Mouse (Mus musculus) lung, embryonic 14.5 days (tissue): ENCODE measurements around the gene Gm10477. TPM values are rescaled to one million over a fixed set of nuclear protein-coding genes. Genes with fewer than 3 reads are reported as not detected.

Experiments
- ATAC-seq: fragments of 200-750 bp; cut with Nextera tagmentation; 2 replicates; pipeline ENCODE4 v1.8.0; 2017; ENCODE audit warnings: mild to moderate bottlenecking, moderate TSS enrichment, moderate library complexity; ENCODE audit not compliant: insufficient read depth
- DNase-seq: peaks from one replicate; pipeline ENCODE4 v3.0.0-alpha.2; 2015
- H3K27ac ChIP-seq: fragments of 300-500 bp; sonication (generic); 2 replicates; pipeline ENCODE4 v1.5.1; 2014; ENCODE audit warnings: low read depth, mild to moderate bottlenecking, moderate library complexity
- H3K27me3 ChIP-seq: fragments of 300-500 bp; sonication (generic); 2 replicates; pipeline ENCODE4 v1.6.1; 2014; ENCODE audit warnings: low read length, control low read depth; ENCODE audit not compliant: insufficient read depth
- H3K36me3 ChIP-seq: fragments of 300-500 bp; sonication (generic); 2 replicates; pipeline ENCODE4 v1.6.1; 2014; ENCODE audit warnings: control low read depth; ENCODE audit not compliant: insufficient read depth
- H3K4me1 ChIP-seq: fragments of 300-500 bp; sonication (generic); 2 replicates; pipeline ENCODE4 v1.6.1; 2014; ENCODE audit warnings: antibody characterized with exemption, control low read depth; ENCODE audit not compliant: insufficient read depth
- H3K4me2 ChIP-seq: fragments of 300-500 bp; sonication (generic); 2 replicates; pipeline ENCODE4 v1.6.1; 2014; ENCODE audit warnings: mild to moderate bottlenecking
- H3K4me3 ChIP-seq: fragments of 300-500 bp; sonication (generic); 2 replicates; pipeline ENCODE4 v1.5.1; 2014; ENCODE audit warnings: low read depth, low read length
- H3K9ac ChIP-seq: fragments of 300-500 bp; sonication (generic); 2 replicates; pipeline ENCODE4 v1.6.1; 2014
- H3K9me3 ChIP-seq: fragments of 300-500 bp; sonication (generic); 2 replicates; pipeline ENCODE4 v1.6.1; 2016; ENCODE audit warnings: low read depth, low read length, control low read depth
- CTCF ChIP-seq: IDR thresholded peaks from 2 replicates; pipeline ENCODE4 v1.5.1; 2016; ENCODE audit warnings: antibody characterized with exemption, low read depth
- WGBS: fragments of 180-500 bp; shearing (Covaris S2); extraction: QIAGEN DNeasy Blood & Tissue Kit; methylation state at CpG from one replicate; pipeline ENCODE4 v1.1.7; 2014; 5-methylcytosine and 5-hydroxymethylcytosine counted together
- polyA plus RNA-seq: library from polyadenylated mRNA; unstranded; fragments of >200 nt; fragmentation: Nextera tagmentation; extraction: Ambion mirVana; gene quantifications from 2 replicates; pipeline ENCODE4 v1.2.1, GENCODE M21; 2014

The Gm10477 gene
- polyA plus RNA-seq, 1 experiment from 2014 or later, result not detected

GRCm38 (mm10) chrX:56553584-56553983 is 29.0 kb downstream of the Gm10477 start:
- Histone ChIP-seq H3K9me3 (no peaks in the 10 kb centered on the region), H3K4me1 (no peaks in the 10 kb centered on the region), H3K4me2 (no peak overlapping the region), H3K9ac (no peak overlapping the region), H3K4me3 (no peak overlapping the region), H3K27ac (no peak overlapping the region), H3K36me3 (no peaks in the 10 kb centered on the region), H3K27me3 (no peaks in the 10 kb centered on the region)
- DNase-seq (no peak), ATAC-seq (no peak)
- 75% methylated on average over 3 of the region's 3 CpGs for WGBS
- TF ChIP-seq CTCF, result no peak

- Histone ChIP-seq H3K4me3 (no peak overlapping the region), H3K4me1 (no peaks in the 10 kb centered on the region), H3K9ac (no peak overlapping the region), H3K4me2 (no peak overlapping the region), H3K27me3 (no peaks in the 10 kb centered on the region), H3K9me3 (no peaks in the 10 kb centered on the region), H3K27ac (no peak overlapping the region), H3K36me3 (no peaks in the 10 kb centered on the region)
- WGBS, result 20% methylated on average over 6 of the region's 6 CpGs
- TF ChIP-seq CTCF, result peak; percentile 50
- ATAC-seq (no peak), DNase-seq (peak; percentile 52)
These were observed 47.9 kb downstream of the Gm10477 start for GRCm38 (mm10) chrX:56572465-56572864.

Other genes starting within 250 kb of the Gm10477 start
- gene Zfp449, start 178.3 kb upstream of the Gm10477 start, polyA plus RNA-seq, result 10.4 and 10.9 TPM in 2 replicates
- gene Smim10l2a, start 150.2 kb upstream of the Gm10477 start, polyA plus RNA-seq, result 6.2 and 6.4 TPM in 2 replicates
- gene Gm2174, start 76.8 kb upstream of the Gm10477 start, polyA plus RNA-seq, result 2.2 and 4.5 TPM in 2 replicates
- gene Ints6l, start 69.9 kb upstream of the Gm10477 start, polyA plus RNA-seq, result 27.8 and 29.9 TPM in 2 replicates
- gene Gm648, start 24.9 kb downstream of the Gm10477 start, polyA plus RNA-seq, result not detected in 2 replicates
- 30.9 and 32.3 TPM in 2 replicates for gene Mmgt1, start 73.3 kb downstream of the Gm10477 start, polyA plus RNA-seq
- gene Slc9a6, start 85.0 kb downstream of the Gm10477 start, polyA plus RNA-seq, result 8.7 and 8.9 TPM in 2 replicates
- 241 and 264 TPM in 2 replicates for gene Fhl1, start 207.0 kb downstream of the Gm10477 start, polyA plus RNA-seq